In genomic region chr10:95067971-95068370, GRCm38 (mm10) we compare ENCODE assay signal across 19 mouse cellular contexts.
"Had no signal": no experiment of that assay in that cellular context is flagged by ENCODE, and none has a peak within 500 bp of the region (broad histone marks: within the 10 kb centered on the region; RNA-seq: fewer than 3 reads in every experiment).

No protein-coding gene starts in this region.

- H3K9me3 ChIP-seq: liver, embryonic 13.5 days; liver, embryonic 15.5 days; midbrain, embryonic 12.5 days; midbrain, embryonic 15.5 days; neural tube, embryonic 13.5 days had no signal

- H3K9ac ChIP-seq: liver, embryonic 13.5 days; liver, embryonic 15.5 days; liver, postnatal 0 days; midbrain, embryonic 12.5 days; midbrain, embryonic 15.5 days; neural tube, embryonic 13.5 days; neural tube, embryonic 15.5 days had no signal

- H3K4me1 ChIP-seq: liver, embryonic 13.5 days; liver, embryonic 15.5 days; megakaryocyte, embryonic 14.5 days; midbrain, embryonic 12.5 days; midbrain, embryonic 15.5 days; neural tube, embryonic 13.5 days; neural tube, embryonic 15.5 days had no signal

- DNase-seq: liver; liver, embryonic 13.5 days; liver, postnatal 0 days; retina, postnatal 1 day; right cerebral cortex, adult 18-20 months; right cerebral cortex, postnatal 25 days; right cerebral cortex, postnatal 4 days; spleen, adult 18-20 months; thymus, adult 18-20 months; thymus, postnatal 14 days; thymus, postnatal 36 days had no signal

- H3K27me3 ChIP-seq: liver, embryonic 13.5 days; liver, embryonic 15.5 days; midbrain, embryonic 12.5 days; midbrain, embryonic 15.5 days; neural tube, embryonic 15.5 days had no signal

- H3K4me2 ChIP-seq: liver, embryonic 11.5 days; liver, embryonic 13.5 days; liver, embryonic 15.5 days; midbrain, embryonic 12.5 days; midbrain, embryonic 15.5 days; neural tube, embryonic 13.5 days; neural tube, embryonic 15.5 days had no signal

- H3K4me3 ChIP-seq: liver, embryonic 13.5 days; liver, embryonic 15.5 days; megakaryocyte, embryonic 14.5 days; midbrain, embryonic 12.5 days; midbrain, embryonic 15.5 days; neural tube, embryonic 13.5 days; neural tube, embryonic 15.5 days had no signal

- H3K36me3 ChIP-seq: liver, embryonic 13.5 days; liver, embryonic 15.5 days; midbrain, embryonic 12.5 days; midbrain, embryonic 15.5 days; neural tube, embryonic 13.5 days; neural tube, embryonic 15.5 days had no signal

- H3K27ac ChIP-seq: liver, embryonic 13.5 days; liver, embryonic 15.5 days; macrophage; midbrain, embryonic 12.5 days; midbrain, embryonic 15.5 days; neural tube, embryonic 13.5 days; neural tube, embryonic 15.5 days had no signal

- ATAC-seq: liver, postnatal 0 days; midbrain, embryonic 15.5 days had no signal
